Mouse (Mus musculus) hindbrain, embryonic 13.5 days (tissue): ENCODE measurements around the gene Rs1. TPM values are rescaled to one million over a fixed set of nuclear protein-coding genes. Genes with fewer than 3 reads are reported as not detected.

Experiments
- ATAC-seq: fragments of 200-750 bp; cut with Nextera tagmentation; 2 replicates; pipeline ENCODE4 v1.8.0; 2017; ENCODE audit warnings: moderate TSS enrichment; ENCODE audit not compliant: low FRiP score
- H3K27ac ChIP-seq: fragments of 300-500 bp; sonication (generic); 2 replicates; pipeline ENCODE4 v1.5.1; 2015; ENCODE audit warnings: inconsistent platforms, mild to moderate bottlenecking, moderate library complexity
- H3K27me3 ChIP-seq: fragments of 300-500 bp; sonication (generic); 2 replicates; pipeline ENCODE4 v1.6.1; 2015; ENCODE audit warnings: mild to moderate bottlenecking, inconsistent platforms
- H3K36me3 ChIP-seq: fragments of 300-500 bp; sonication (generic); 2 replicates; pipeline ENCODE4 v1.6.1; 2015; ENCODE audit warnings: mild to moderate bottlenecking, inconsistent platforms
- H3K4me1 ChIP-seq: fragments of 300-500 bp; sonication (generic); replicated peaks from 2 replicates; pipeline ENCODE4 v1.6.1; 2015; ENCODE audit warnings: inconsistent platforms
- H3K4me2 ChIP-seq: fragments of 300-500 bp; sonication (generic); 2 replicates; pipeline ENCODE4 v1.6.1; 2015; ENCODE audit warnings: inconsistent platforms, mild to moderate bottlenecking, moderate library complexity
- H3K4me3 ChIP-seq: fragments of 300-500 bp; sonication (generic); 2 replicates; pipeline ENCODE4 v1.5.1; 2015; ENCODE audit warnings: mild to moderate bottlenecking, inconsistent platforms
- H3K9ac ChIP-seq: fragments of 300-500 bp; sonication (generic); 2 replicates; pipeline ENCODE4 v1.6.1; 2015; ENCODE audit warnings: mild to moderate bottlenecking, inconsistent platforms
- H3K9me3 ChIP-seq: fragments of 300-500 bp; sonication (generic); 2 replicates; pipeline ENCODE4 v1.6.1; 2016; ENCODE audit warnings: inconsistent platforms
- WGBS: fragments of 180-500 bp; shearing (Covaris S2); methylation state at CpG from one replicate; pipeline ENCODE4 v1.1.7; 2015; 5-methylcytosine and 5-hydroxymethylcytosine counted together
- polyA plus RNA-seq: library from polyadenylated mRNA; unstranded; fragments of >200 nt; fragmentation: Nextera tagmentation; extraction: Ambion mirVana; gene quantifications from 2 replicates; pipeline ENCODE4 v1.2.1, GENCODE M21; 2015

Gene Rs1
- polyA plus RNA-seq, 1 experiment from 2014 or later = 0.08 TPM

GRCm38 (mm10) chrX:160808226-160808625 lies 40.4 kb downstream of the Rs1 start:
- no peaks in the 10 kb centered on the region for H3K4me1 ChIP-seq
- H3K36me3 ChIP-seq = 0 out of 2 replicates have a peak, but pooled peaks cover 2% of the 10 kb centered on the region
- H3K9ac ChIP-seq = no peak overlapping the region
- H3K27ac ChIP-seq = no peak overlapping the region
- WGBS = 91% methylated on average over 7 of the region's 7 CpGs
- H3K27me3 ChIP-seq = peaks cover 34% of the 10 kb centered on the region
- no peak overlapping the region for H3K4me2 ChIP-seq
- H3K9me3 ChIP-seq = no peaks in the 10 kb centered on the region
- no peak for ATAC-seq
- H3K4me3 ChIP-seq = no peak overlapping the region

Other genes with a start within 250 kb of the Rs1 start
- 2.7 and 2.9 TPM in 2 replicates for gene Ppef1, start 32.2 kb upstream of the Rs1 start, polyA plus RNA-seq
- 0.08 TPM in 1 of 2 replicates, not detected in the other for gene Gja6, start 139.0 kb downstream of the Rs1 start, polyA plus RNA-seq
- gene Cdkl5, start 226.7 kb downstream of the Rs1 start, polyA plus RNA-seq = 3.5 TPM in 2 replicates